Mouse (Mus musculus): ENCODE data around the gene Ptcd2. TPM values are rescaled to one million over a fixed set of nuclear protein-coding genes. Genes with fewer than 3 reads are reported as not detected.

Gene Ptcd2
- polyA plus RNA-seq, 1 experiment: 8.6 TPM

DNA sequence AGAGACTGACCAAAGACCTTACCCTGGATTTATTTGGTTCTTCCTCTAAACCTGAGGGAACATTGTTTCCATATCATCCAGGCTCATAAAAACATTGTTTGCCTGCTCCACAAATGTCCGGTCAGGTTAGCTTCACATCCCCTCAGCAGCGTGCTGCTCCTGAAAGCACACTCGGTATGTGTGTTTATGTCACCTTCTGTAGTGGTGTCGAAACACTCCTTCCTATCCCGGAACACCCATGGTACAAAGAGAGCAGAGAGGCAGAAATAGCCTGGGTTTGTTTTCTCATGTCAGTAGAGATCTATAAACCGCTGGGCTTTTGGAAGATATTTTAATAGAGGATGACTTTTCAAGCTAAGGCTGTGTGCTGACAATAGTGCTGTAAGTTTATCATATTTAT, 32.5 kb upstream of the Ptcd2 start:
- Histone ChIP-seq H3K4me1 (peaks cover 23% of the 10 kb centered on the region), H3K4me3 (replicated peaks) (no peak overlapping the region), H3K9me3 (no peaks in the 10 kb centered on the region), H3K36me3 (replicated peaks; ENCODE audit: low read length) (peaks cover 9% of the 10 kb centered on the region), H3K27me3 (replicated peaks) (no peaks in the 10 kb centered on the region)
- TF ChIP-seq FLI1 (IDR thresholded peaks at IDR 0.05; ENCODE audit: low read length) (no peak), GATA1 (IDR thresholded peaks at IDR 0.05; ENCODE audit: borderline replicate concordance, low read length) (no peak)

DNA sequence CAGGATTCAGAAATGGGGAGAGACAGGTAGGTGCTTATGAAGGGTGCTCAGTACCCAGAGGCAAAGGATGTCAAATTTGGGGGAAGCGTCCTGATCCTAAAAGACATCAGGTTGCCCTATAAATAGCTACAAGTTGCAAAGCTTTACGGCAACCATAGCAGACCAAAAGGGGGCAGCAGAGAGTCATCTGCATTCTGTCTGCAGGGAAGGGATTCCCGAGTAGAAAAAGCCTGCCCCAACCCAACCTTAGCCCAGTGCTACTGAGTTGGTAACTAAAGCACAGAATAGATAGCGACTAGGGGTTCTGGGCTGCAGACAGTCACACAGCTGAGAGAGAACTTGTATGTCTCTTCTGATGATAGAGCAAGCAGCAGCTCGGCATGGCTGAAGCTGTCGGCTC, 31.0 kb upstream of the Ptcd2 start:
- Histone ChIP-seq H3K36me3 (replicated peaks; ENCODE audit: low read length) (peaks cover 11% of the 10 kb centered on the region), H3K9me3 (no peaks in the 10 kb centered on the region), H3K4me1 (peaks cover 18% of the 10 kb centered on the region), H3K27me3 (replicated peaks) (no peaks in the 10 kb centered on the region), H3K4me3 (replicated peaks) (peak overlapping the region; percentile 50)
- no peak for TF ChIP-seq FLI1 (IDR thresholded peaks at IDR 0.05; ENCODE audit: low read length)
- TF ChIP-seq GATA1 (IDR thresholded peaks at IDR 0.05; ENCODE audit: borderline replicate concordance, low read length): no peak

DNA sequence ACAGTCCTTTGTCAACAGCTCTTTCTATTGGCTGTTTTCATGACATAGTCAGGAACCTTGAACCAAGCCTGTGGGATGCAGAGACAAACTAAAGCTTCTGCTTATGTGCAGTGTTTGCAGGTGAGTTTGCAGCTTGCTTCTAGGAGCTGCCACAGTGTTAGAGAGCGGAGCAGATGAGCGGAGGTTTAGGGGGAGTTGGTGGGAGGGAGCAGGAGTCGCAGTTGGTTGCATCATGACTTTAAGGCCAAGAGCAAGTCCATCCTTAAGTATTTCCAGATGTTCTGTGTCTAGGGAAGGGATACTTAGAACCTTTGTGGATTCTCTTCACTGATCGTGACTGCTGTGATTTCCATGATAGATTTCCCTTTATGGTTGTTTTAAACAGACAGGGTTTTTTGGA, 29.7 kb upstream of the Ptcd2 start:
- no peak for TF ChIP-seq FLI1 (IDR thresholded peaks at IDR 0.05; ENCODE audit: low read length)
- Histone ChIP-seq H3K27me3 (replicated peaks) (no peaks in the 10 kb centered on the region), H3K4me1 (peaks cover 16% of the 10 kb centered on the region), H3K36me3 (replicated peaks; ENCODE audit: low read length) (peaks cover 17% of the 10 kb centered on the region), H3K9me3 (no peaks in the 10 kb centered on the region), H3K4me3 (replicated peaks) (no peak overlapping the region)

DNA sequence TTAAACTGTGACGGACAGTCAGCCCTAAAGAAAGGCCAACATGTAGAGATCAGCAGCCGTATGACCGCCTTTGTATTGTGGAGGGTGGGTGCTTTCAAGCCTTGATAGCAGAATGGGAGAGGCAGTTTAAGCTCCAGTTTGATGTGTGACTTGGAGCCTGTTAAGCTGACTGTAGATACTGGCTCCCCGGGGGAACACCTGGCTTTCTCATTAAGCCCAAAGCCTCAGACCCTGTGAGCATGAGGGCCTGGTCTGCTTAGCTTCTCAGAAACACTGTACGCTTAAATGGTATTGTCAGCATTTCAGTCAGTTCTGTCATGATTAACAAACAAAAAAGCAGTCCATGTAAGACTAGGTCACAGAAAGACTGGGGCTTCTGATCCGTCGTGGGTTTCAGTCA, 29.2 kb upstream of the Ptcd2 start:
- Histone ChIP-seq H3K4me3 (replicated peaks) (no peak overlapping the region), H3K9me3 (no peaks in the 10 kb centered on the region), H3K27me3 (replicated peaks) (no peaks in the 10 kb centered on the region), H3K4me1 (peaks cover 16% of the 10 kb centered on the region), H3K36me3 (replicated peaks; ENCODE audit: low read length) (peaks cover 21% of the 10 kb centered on the region)
- no peak for TF ChIP-seq FLI1 (IDR thresholded peaks at IDR 0.05; ENCODE audit: low read length)
- TF ChIP-seq GATA1 (IDR thresholded peaks at IDR 0.05; ENCODE audit: borderline replicate concordance, low read length): no peak

DNA sequence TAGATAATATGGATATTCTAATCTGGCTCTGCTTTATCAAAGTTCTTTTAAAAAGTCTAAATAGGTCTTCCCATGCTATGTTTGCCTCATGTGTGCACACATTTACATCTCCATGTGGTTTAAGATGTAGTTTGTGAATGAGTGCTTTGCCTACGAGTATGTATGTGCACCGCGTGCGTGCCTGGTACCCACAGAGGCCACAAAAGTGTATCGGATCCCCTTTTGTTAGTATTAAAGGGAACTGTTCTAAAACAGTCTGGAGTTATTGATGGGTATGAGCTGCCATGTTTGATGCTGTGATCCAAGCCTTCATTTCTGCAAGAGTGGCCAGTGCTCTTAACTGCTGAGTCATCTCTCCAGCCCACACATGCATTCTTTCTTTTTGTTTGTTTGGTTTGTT, 26.8 kb upstream of the Ptcd2 start:
- Histone ChIP-seq H3K36me3 (replicated peaks; ENCODE audit: low read length) (peaks cover 38% of the 10 kb centered on the region), H3K27me3 (replicated peaks) (no peaks in the 10 kb centered on the region), H3K9me3 (no peaks in the 10 kb centered on the region), H3K4me1 (peaks cover 18% of the 10 kb centered on the region), H3K4me3 (replicated peaks) (no peak overlapping the region)
- TF ChIP-seq GATA1 (IDR thresholded peaks at IDR 0.05; ENCODE audit: borderline replicate concordance, low read length) (no peak), FLI1 (IDR thresholded peaks at IDR 0.05; ENCODE audit: low read length) (no peak)

DNA sequence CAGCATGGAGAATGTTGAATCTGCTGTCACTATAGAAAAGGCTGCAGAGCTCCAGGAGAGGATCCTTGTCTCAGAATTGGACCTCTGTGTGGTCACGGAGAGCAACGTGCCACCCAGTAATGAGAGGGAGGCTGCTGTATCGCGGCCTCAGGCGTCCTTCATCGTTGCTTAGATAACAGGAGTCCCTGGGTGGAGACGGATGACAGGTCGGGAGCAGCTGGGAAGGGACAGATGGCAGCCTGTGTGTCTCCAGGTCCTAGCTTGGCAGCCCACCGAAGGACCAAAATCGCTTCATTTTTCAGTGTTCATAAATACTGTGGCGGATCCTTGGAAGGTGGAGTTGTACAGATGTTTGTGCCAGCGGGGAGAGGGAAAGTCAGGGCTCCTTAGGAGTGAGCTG, 24.6 kb upstream of the Ptcd2 start:
- H3K9me3 ChIP-seq: no peaks in the 10 kb centered on the region
- peaks cover 60% of the 10 kb centered on the region for H3K36me3 ChIP-seq (replicated peaks; ENCODE audit: low read length)
- peaks cover 14% of the 10 kb centered on the region for H3K4me1 ChIP-seq
- no peak for TF ChIP-seq GATA1 (IDR thresholded peaks at IDR 0.05; ENCODE audit: borderline replicate concordance, low read length)
- no peak for TF ChIP-seq FLI1 (IDR thresholded peaks at IDR 0.05; ENCODE audit: low read length)
- no peak overlapping the region for H3K4me3 ChIP-seq (replicated peaks)
- no peaks in the 10 kb centered on the region for H3K27me3 ChIP-seq (replicated peaks)

DNA sequence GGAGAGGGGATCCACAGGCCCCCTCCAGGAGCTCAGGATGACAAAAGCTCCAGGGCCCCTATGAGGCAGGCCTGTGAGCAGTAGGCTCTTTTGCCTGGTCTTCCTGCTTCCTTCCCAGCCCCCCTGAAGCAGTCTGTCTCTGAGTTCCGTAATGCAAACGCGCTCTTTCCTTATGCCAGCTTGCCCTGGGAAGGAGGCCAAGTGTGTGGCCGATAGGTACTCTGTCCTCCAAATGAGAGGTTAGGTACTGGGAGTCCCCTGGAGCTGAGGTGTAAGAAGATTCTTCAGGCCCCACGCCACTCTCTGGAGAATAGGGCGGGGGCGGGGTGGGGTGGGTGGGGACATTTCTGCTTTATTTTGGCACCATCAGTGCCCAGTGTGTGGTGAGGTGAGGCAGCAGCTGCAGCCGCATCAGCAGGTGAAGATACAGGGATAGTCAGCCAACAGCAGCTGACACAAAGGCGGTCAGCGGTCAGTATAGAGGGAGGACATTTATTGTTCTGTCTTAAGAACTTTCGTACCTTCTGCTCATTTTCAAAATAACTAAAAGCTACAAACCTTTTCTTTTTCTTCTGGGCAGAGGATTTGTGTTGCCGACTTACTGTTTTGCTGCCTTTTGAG, 23.2 kb upstream of the Ptcd2 start:
- TF ChIP-seq FLI1 (IDR thresholded peaks at IDR 0.05; ENCODE audit: low read length): no peak
- no peak for TF ChIP-seq GATA1 (IDR thresholded peaks at IDR 0.05; ENCODE audit: borderline replicate concordance, low read length)
- Histone ChIP-seq H3K9me3 (no peaks in the 10 kb centered on the region), H3K36me3 (replicated peaks; ENCODE audit: low read length) (peaks cover 69% of the 10 kb centered on the region), H3K4me3 (replicated peaks) (no peak overlapping the region), H3K27me3 (replicated peaks) (no peaks in the 10 kb centered on the region), H3K4me1 (peaks cover 14% of the 10 kb centered on the region)

DNA sequence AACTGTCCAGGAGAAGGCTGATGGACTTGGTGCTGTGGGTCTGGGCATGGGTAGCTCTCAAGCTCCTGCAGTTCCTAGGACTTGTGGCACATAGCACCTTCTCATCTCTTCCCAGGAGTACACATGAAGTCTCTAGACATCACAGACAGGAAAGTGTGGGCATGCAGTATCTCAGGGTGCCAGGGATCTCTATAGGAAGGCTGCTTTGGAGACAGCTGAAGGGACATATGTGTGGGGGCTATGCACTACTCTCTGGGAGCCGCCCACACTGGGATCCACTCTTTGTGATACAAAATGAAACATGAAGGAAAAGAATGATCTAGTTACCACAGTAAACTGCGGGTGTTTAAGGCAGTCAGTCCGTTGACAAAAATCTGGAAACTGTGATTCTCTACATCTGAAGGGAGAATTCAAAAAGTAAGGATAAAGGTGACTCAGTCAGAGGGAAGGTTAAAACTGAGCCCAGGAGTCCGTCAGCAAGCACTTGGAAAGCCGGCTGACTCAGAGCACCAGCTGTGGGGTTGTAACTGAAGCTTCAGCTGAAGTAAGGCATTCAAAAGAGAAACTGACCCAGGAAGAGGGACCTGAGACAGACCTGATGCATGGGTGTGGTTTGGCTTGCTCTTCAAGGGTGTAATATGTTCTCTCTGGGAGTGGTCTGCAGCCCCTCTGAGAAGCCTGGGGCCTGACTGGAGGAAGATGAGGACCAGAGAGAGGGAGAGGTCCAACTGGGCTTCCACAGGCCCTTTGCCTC, 22.1 kb upstream of the Ptcd2 start:
- peaks cover 13% of the 10 kb centered on the region for H3K4me1 ChIP-seq
- H3K9me3 ChIP-seq: no peaks in the 10 kb centered on the region
- no peak for TF ChIP-seq FLI1 (IDR thresholded peaks at IDR 0.05; ENCODE audit: low read length)
- no peak for TF ChIP-seq GATA1 (IDR thresholded peaks at IDR 0.05; ENCODE audit: borderline replicate concordance, low read length)
- H3K4me3 ChIP-seq (replicated peaks): no peak overlapping the region
- H3K36me3 ChIP-seq (replicated peaks; ENCODE audit: low read length): peaks cover 74% of the 10 kb centered on the region
- no peaks in the 10 kb centered on the region for H3K27me3 ChIP-seq (replicated peaks)

DNA sequence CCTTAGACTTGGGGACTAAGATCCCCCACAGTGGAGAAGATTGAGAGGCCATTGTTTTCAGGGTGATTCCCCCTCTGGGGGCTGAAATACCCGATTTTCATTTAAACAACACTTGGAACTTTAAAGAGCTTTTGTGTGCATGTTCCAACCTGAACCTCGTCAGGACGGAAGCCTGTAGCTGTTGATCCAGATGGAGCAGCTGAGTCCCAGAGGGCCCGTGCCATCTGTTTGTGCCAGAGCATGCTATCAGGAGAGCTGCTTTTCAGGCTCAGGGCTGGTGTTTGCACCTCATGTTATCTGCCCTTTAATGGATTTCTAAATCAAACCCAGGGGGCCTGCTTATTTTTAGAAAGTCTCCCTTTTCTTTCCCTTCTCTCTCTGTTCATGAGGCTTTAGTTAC, 19.4 kb upstream of the Ptcd2 start:
- no peaks in the 10 kb centered on the region for H3K27me3 ChIP-seq (replicated peaks)
- TF ChIP-seq FLI1 (IDR thresholded peaks at IDR 0.05; ENCODE audit: low read length): no peak
- no peak for TF ChIP-seq GATA1 (IDR thresholded peaks at IDR 0.05; ENCODE audit: borderline replicate concordance, low read length)
- peaks cover 82% of the 10 kb centered on the region for H3K36me3 ChIP-seq (replicated peaks; ENCODE audit: low read length)

DNA sequence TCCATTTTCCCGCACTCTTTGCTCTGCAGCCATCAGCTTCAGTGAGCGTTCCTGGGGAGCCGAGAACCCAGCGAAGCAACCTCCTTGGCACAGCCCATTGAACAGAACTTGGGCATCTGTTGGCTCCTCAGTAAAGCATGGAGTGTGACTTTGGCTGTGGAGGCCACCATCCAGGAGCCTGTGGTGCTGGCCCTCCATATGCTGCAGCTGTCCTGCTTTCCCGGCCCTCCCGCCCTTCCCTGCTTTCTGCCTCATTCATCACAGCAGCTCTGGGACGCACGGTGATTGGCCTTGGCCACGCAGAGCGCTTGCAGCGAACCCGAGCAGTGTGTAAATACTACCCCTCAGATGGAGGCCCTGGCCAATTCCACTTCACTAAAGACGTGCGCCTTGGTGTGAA, 14.4 kb upstream of the Ptcd2 start:
- Histone ChIP-seq H3K4me1 (peaks cover 29% of the 10 kb centered on the region), H3K27me3 (replicated peaks) (no peaks in the 10 kb centered on the region), H3K4me3 (replicated peaks) (no peak overlapping the region), H3K36me3 (replicated peaks; ENCODE audit: low read length) (peaks cover 45% of the 10 kb centered on the region), H3K9me3 (no peaks in the 10 kb centered on the region)
- TF ChIP-seq FLI1 (IDR thresholded peaks at IDR 0.05; ENCODE audit: low read length) (no peak), GATA1 (IDR thresholded peaks at IDR 0.05; ENCODE audit: borderline replicate concordance, low read length) (no peak)

More for the DNA sequence above, 19.4 kb upstream of the Ptcd2 start:
- Histone ChIP-seq H3K9me3 (no peaks in the 10 kb centered on the region), H3K4me3 (replicated peaks) (no peak overlapping the region), H3K4me1 (peaks cover 13% of the 10 kb centered on the region; the same call in 1 of the 2 replicates)
